Mouse (Mus musculus): ENCODE data around the gene Rho. TPM values are rescaled to one million over a fixed set of nuclear protein-coding genes. Genes with fewer than 3 reads are reported as not detected.

Gene Rho
- total RNA-seq, 1 experiment, result 0.13 TPM

- TF ChIP-seq MAFK (IDR thresholded peaks at IDR 0.05; ENCODE audit: insufficient read depth, low read depth, low read length) (no peak), ZNF384 (IDR thresholded peaks at IDR 0.05; ENCODE audit: low read depth, low read length) (no peak), HCFC1 (IDR thresholded peaks at IDR 0.05; ENCODE audit: borderline replicate concordance, insufficient read depth, low read length) (no peak), ZC3H11A (IDR thresholded peaks at IDR 0.05; ENCODE audit: borderline replicate concordance, low read depth, low read length) (no peak), CHD2 (IDR thresholded peaks at IDR 0.05; ENCODE audit: low read depth, low read length) (no peak)
- no peak for DNase-seq (ENCODE audit: low read depth, low spot score)
- Histone ChIP-seq H3K27ac (ENCODE audit: insufficient read depth, low read depth, low read length, poor library complexity, severe bottlenecking) (no peak overlapping the region), H3K36me3 (ENCODE audit: control insufficient read depth, insufficient read depth, low read length, poor library complexity, severe bottlenecking) (no peaks in the 10 kb centered on the region), H3K4me3 (ENCODE audit: insufficient read depth in 1 of 2, low read depth in 1 of 2, low read length in 2 of 2, poor library complexity in 1 of 2, severe bottlenecking in 1 of 2) (no peak overlapping the region), H3K4me1 (ENCODE audit: control insufficient read depth in 2 of 2, insufficient read depth in 2 of 2, low read length in 2 of 2, poor library complexity in 1 of 2) (no peaks in the 10 kb centered on the region; a peak in 1 of 4 replicates), H3K9me3 (ENCODE audit: control insufficient read depth, insufficient read depth, low read depth, low read length) (no peaks in the 10 kb centered on the region), H3K9ac (ENCODE audit: insufficient read depth, low read depth, low read length, poor library complexity, severe bottlenecking) (no peak overlapping the region)
- in situ Hi-C loops (cut with MboI; ENCODE audit: low sequenced_read_pairs in 2 of 2, unreplicated experiment in 2 of 2), result no loop called here
These were observed 1.5 kb upstream of the Rho start for GRCm38 (mm10) chr6:115930018-115930417.

GRCm38 (mm10) chr6:115932391-115932790 lies 843 bp downstream of the Rho start:
- no peak overlapping the region for H3K27ac ChIP-seq (ENCODE audit: insufficient read depth, low read depth, low read length, poor library complexity, severe bottlenecking)
- in situ Hi-C loops (cut with MboI; ENCODE audit: low sequenced_read_pairs in 2 of 2, unreplicated experiment in 2 of 2), result no loop called here

GRCm38 (mm10) chr6:115935544-115935943 lies 4.0 kb downstream of the Rho start:
- H3K4me3 ChIP-seq (ENCODE audit: insufficient read depth in 1 of 2, low read depth in 1 of 2, low read length in 2 of 2, poor library complexity in 1 of 2, severe bottlenecking in 1 of 2), result no peak overlapping the region
- no peak for TF ChIP-seq MAFK (IDR thresholded peaks at IDR 0.05; ENCODE audit: insufficient read depth, low read depth, low read length)
- no peak for TF ChIP-seq ZNF384 (IDR thresholded peaks at IDR 0.05; ENCODE audit: low read depth, low read length)
- no peak for TF ChIP-seq HCFC1 (IDR thresholded peaks at IDR 0.05; ENCODE audit: borderline replicate concordance, insufficient read depth, low read length)
- no peak for TF ChIP-seq CHD2 (IDR thresholded peaks at IDR 0.05; ENCODE audit: low read depth, low read length)
- no peak for TF ChIP-seq ZC3H11A (IDR thresholded peaks at IDR 0.05; ENCODE audit: borderline replicate concordance, low read depth, low read length)
- H3K27ac ChIP-seq (ENCODE audit: insufficient read depth, low read depth, low read length, poor library complexity, severe bottlenecking), result no peak overlapping the region
- H3K36me3 ChIP-seq (ENCODE audit: control insufficient read depth, insufficient read depth, low read length, poor library complexity, severe bottlenecking), result no peaks in the 10 kb centered on the region
- no peak for DNase-seq (ENCODE audit: low read depth, low spot score)
- in situ Hi-C loops (cut with MboI; ENCODE audit: low sequenced_read_pairs in 2 of 2, unreplicated experiment in 2 of 2), result no loop called here
- no peaks in the 10 kb centered on the region for H3K4me1 ChIP-seq (ENCODE audit: control insufficient read depth in 2 of 2, insufficient read depth in 2 of 2, low read length in 2 of 2, poor library complexity in 1 of 2)
- no peaks in the 10 kb centered on the region for H3K9me3 ChIP-seq (ENCODE audit: control insufficient read depth, insufficient read depth, low read depth, low read length)
- no peak overlapping the region for H3K9ac ChIP-seq (ENCODE audit: insufficient read depth, low read depth, low read length, poor library complexity, severe bottlenecking)

More at GRCm38 (mm10) chr6:115932391-115932790, 843 bp downstream of the Rho start:
- H3K4me1 ChIP-seq (ENCODE audit: control insufficient read depth in 2 of 2, insufficient read depth in 2 of 2, low read length in 2 of 2, poor library complexity in 1 of 2), result no peaks in the 10 kb centered on the region
- no peaks in the 10 kb centered on the region for H3K36me3 ChIP-seq (ENCODE audit: control insufficient read depth, insufficient read depth, low read length, poor library complexity, severe bottlenecking)
- no peak overlapping the region for H3K9ac ChIP-seq (ENCODE audit: insufficient read depth, low read depth, low read length, poor library complexity, severe bottlenecking)
- no peak overlapping the region; a peak in 1 of 4 replicates for H3K4me3 ChIP-seq (ENCODE audit: insufficient read depth in 1 of 2, low read depth in 1 of 2, low read length in 2 of 2, poor library complexity in 1 of 2, severe bottlenecking in 1 of 2)
- no peak for TF ChIP-seq HCFC1 (IDR thresholded peaks at IDR 0.05; ENCODE audit: borderline replicate concordance, insufficient read depth, low read length)
- TF ChIP-seq CHD2 (IDR thresholded peaks at IDR 0.05; ENCODE audit: low read depth, low read length), result no peak
- TF ChIP-seq ZNF384 (IDR thresholded peaks at IDR 0.05; ENCODE audit: low read depth, low read length), result no peak
- TF ChIP-seq ZC3H11A (IDR thresholded peaks at IDR 0.05; ENCODE audit: borderline replicate concordance, low read depth, low read length), result no peak
- no peak for TF ChIP-seq MAFK (IDR thresholded peaks at IDR 0.05; ENCODE audit: insufficient read depth, low read depth, low read length)
- H3K9me3 ChIP-seq (ENCODE audit: control insufficient read depth, insufficient read depth, low read depth, low read length), result no peaks in the 10 kb centered on the region
- DNase-seq (ENCODE audit: low read depth, low spot score), result no peak

DNA sequence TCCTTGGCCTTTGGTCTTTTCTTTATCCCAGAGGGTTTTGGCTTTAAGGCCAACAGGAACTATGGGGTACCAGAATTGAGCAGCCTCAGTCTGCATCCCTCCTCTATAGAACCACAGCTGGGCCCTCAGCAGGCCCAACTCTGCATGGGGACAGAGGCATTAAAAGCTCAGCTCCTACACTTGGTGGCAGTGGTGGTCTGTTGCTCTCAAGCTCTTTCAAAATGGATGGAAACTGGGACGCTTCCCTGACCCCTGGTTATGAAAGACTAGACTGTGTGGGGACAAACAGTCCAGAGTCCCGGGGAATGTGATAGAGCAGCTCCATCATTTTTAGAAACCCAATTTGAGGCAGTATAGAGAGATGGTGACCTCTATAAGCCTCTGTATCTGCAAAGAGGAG lies 6.5 kb downstream of the Rho start:
- in situ Hi-C loops (cut with MboI; ENCODE audit: low sequenced_read_pairs in 2 of 2, unreplicated experiment in 2 of 2), result no loop called here

More for the DNA sequence above, 6.5 kb downstream of the Rho start:
- H3K9me3 ChIP-seq (ENCODE audit: control insufficient read depth, insufficient read depth, low read depth, low read length), result no peaks in the 10 kb centered on the region
- H3K27ac ChIP-seq (ENCODE audit: insufficient read depth, low read depth, low read length, poor library complexity, severe bottlenecking), result no peak overlapping the region
- TF ChIP-seq CHD2 (IDR thresholded peaks at IDR 0.05; ENCODE audit: low read depth, low read length) (no peak), MAFK (IDR thresholded peaks at IDR 0.05; ENCODE audit: insufficient read depth, low read depth, low read length) (no peak), ZNF384 (IDR thresholded peaks at IDR 0.05; ENCODE audit: low read depth, low read length) (no peak), ZC3H11A (IDR thresholded peaks at IDR 0.05; ENCODE audit: borderline replicate concordance, low read depth, low read length) (no peak), HCFC1 (IDR thresholded peaks at IDR 0.05; ENCODE audit: borderline replicate concordance, insufficient read depth, low read length) (no peak)
- H3K36me3 ChIP-seq (ENCODE audit: control insufficient read depth, insufficient read depth, low read length, poor library complexity, severe bottlenecking), result no peaks in the 10 kb centered on the region
- no peak overlapping the region for H3K4me3 ChIP-seq (ENCODE audit: insufficient read depth in 1 of 2, low read depth in 1 of 2, low read length in 2 of 2, poor library complexity in 1 of 2, severe bottlenecking in 1 of 2)
- H3K9ac ChIP-seq (ENCODE audit: insufficient read depth, low read depth, low read length, poor library complexity, severe bottlenecking), result no peak overlapping the region
- DNase-seq (ENCODE audit: low read depth, low spot score), result no peak
- peaks cover 0 to 4% of the 10 kb centered on the region in 2 experiments; a peak in 1 of 4 replicates for H3K4me1 ChIP-seq (ENCODE audit: control insufficient read depth in 2 of 2, insufficient read depth in 2 of 2, low read length in 2 of 2, poor library complexity in 1 of 2)
